Mouse (Mus musculus): ENCODE results near the gene Lpin3. TPM values are rescaled to one million over a fixed set of nuclear protein-coding genes. Genes with fewer than 3 reads are reported as not detected.
A peak's percentile ranks its signal among the peaks of the same experiment; 100 is the strongest.

The Lpin3 gene
- total RNA-seq, 2 experiments from 2014 or later: 0.39 to 0.99 TPM

DNA sequence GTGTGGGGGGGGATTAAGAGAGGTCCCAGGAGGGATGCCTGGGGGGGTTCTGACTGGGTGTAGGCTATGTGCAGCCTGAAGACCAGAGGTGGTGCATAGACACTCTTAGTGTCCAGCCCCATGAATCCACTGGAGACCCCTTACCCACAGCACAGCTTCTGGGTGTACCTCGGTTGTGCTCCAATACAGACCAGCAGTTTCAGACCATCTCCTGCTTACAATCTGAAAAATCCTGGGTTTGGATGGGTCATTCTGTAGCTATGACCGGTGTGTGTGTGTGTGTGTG lies 38.4 kb downstream of the Lpin3 start:
- no peak for DNase-seq (ENCODE audit: low spot score in 2 of 2)
- intact Hi-C loops (cut with DNase I): no loop called here

GRCm38 (mm10) chr2:160921285-160921684 lies 40.8 kb downstream of the Lpin3 start:
- intact Hi-C loops (cut with DNase I): no loop called here

DNA sequence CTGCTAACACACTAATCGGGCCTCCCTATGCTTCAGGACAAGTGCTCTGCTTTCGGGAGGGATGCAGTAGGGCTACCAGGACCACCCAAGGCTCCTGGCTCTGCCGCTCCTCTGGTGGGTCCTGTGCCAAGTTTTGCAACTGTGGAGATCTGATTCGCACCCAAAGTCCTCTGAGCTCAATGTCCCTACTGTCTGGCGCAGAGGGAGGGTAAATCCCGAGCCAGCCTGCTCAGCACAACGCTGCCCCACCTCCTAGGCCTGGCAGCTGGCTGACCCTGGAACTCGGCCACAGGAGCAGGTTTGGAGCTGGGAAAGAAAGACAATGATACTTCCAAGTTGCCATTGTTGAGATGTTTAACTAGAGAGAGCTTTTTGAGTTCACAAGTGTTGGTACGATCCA lies 44.7 kb downstream of the Lpin3 start:
- intact Hi-C loops (cut with DNase I): no loop called here
- DNase-seq (ENCODE audit: low spot score in 2 of 2): no peak

More at GRCm38 (mm10) chr2:160921285-160921684, 40.8 kb downstream of the Lpin3 start:
- no peak for DNase-seq (ENCODE audit: low spot score in 2 of 2)

GRCm38 (mm10) chr2:160931378-160931777 lies 50.9 kb downstream of the Lpin3 start:
- no peak for DNase-seq (ENCODE audit: low spot score in 2 of 2)
- intact Hi-C loops (cut with DNase I): no loop called here

GRCm38 (mm10) chr2:160932325-160932724 lies 51.9 kb downstream of the Lpin3 start:
- no peak for DNase-seq (ENCODE audit: low spot score in 2 of 2)
- intact Hi-C loops (cut with DNase I): no loop called here

- intact Hi-C loops (cut with DNase I): no loop called here
- DNase-seq (ENCODE audit: low spot score in 2 of 2): peak in 1 of 2 experiments; percentile 45
Measured at GRCm38 (mm10) chr2:160932981-160933380, 52.5 kb downstream of the Lpin3 start.

- no peak for DNase-seq (ENCODE audit: low spot score in 2 of 2)
- intact Hi-C loops (cut with DNase I): no loop called here
Measured at GRCm38 (mm10) chr2:160933890-160934289, 53.4 kb downstream of the Lpin3 start.

GRCm38 (mm10) chr2:160934451-160934850 lies 54.0 kb downstream of the Lpin3 start:
- intact Hi-C loops (cut with DNase I): no loop called here
- no peak for DNase-seq (ENCODE audit: low spot score in 2 of 2)

- DNase-seq (ENCODE audit: low spot score in 2 of 2): no peak
- intact Hi-C loops (cut with DNase I): loop anchor here (5.0 kb wide), 1 partner anchor 339 kb away; no protein-coding TSS in a partner anchor
Measured at GRCm38 (mm10) chr2:160940930-160941709, 60.6 kb downstream of the Lpin3 start.

GRCm38 (mm10) chr2:160942443-160942842 lies 62.0 kb downstream of the Lpin3 start:
- intact Hi-C loops (cut with DNase I): loop anchor here (5.0 kb wide), 1 partner anchor 340 kb away; no protein-coding TSS in a partner anchor
- DNase-seq (ENCODE audit: low spot score in 2 of 2): no peak

DNA sequence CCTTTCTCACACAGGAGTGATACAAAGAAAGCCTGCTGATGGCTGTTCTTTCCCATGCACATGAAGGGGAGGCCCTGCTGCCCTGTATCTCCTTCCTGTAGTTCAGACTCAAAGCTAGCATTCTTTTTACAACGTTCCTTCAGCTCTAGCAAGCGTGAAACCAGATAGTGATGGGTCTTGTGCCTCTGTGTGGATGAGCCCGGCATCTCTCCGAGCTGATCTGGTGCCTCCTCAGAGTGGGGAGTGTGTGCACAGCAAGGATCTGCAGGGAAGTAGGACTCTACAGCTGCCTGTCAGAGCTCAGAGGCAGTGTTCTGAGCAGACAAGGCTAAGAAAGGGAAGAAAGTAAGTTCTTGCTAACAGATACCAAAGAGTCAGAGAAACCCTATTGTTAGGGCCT lies 71.1 kb downstream of the Lpin3 start:
- intact Hi-C loops (cut with DNase I): no loop called here
- DNase-seq (ENCODE audit: low spot score in 2 of 2): peak in 1 of 2 experiments; percentile 57

DNA sequence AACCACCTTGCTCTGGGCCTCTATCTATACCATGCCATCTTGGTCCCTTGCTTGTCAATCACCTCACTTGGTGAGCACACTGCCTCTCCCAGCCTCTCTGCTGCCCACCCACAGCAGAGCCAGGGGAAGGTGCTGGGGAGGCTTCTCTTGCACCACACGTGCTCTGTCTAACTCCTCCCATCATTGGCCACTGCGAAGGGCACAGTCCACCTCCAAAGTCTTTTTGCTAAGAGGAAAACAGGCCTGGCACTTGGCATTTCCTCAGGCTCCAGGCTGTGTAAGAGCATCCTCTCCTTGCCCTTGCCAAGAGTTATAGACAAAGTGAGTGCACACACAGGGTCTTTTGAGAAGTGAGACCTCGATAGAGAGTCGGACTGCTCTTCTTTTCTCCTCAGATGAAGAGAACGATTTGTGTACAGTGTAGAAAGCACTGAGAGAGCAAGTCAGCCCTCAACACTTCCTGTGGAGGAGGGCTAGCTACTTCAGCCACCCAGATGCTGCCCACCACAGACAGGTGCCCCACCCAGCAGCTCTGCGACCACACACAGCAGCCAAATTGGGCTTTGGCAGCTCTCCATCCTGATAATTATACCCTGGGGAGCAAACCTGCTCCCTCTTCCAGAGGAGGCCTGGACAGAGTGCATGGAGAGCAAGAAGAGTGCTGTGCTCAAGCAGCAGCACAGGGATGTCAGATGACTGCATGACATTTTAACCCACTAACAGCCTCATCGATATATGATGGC lies 72.8 kb downstream of the Lpin3 start:
- intact Hi-C loops (cut with DNase I): no loop called here
- DNase-seq (ENCODE audit: low spot score in 2 of 2): no peak

- intact Hi-C loops (cut with DNase I): loop anchor here (2.0 kb wide), 1 partner anchor 28 kb away; no protein-coding TSS in a partner anchor
- DNase-seq (ENCODE audit: low spot score in 2 of 2): peak in 1 of 2 experiments; percentile 63
Measured at GRCm38 (mm10) chr2:160954541-160954940, 74.1 kb downstream of the Lpin3 start.

DNA sequence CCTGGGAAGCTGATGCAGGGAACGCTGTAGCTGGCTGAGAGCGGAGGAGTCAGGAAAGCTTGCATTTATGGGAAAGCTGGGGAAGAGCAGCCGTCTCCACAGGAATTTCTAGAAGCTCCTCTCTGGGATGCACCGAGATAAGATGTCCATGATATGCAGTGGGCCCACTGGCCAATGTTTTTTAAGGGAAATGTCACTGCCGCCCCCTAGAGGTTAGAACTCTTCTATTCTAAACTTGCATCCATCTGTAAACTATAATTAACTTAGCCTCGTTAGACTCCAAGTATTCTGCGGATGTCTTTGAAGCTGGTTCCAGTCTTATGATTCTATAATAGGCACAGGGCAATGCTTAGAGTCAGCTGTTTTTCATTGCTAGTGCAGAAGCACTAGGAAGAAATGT lies 74.9 kb downstream of the Lpin3 start:
- intact Hi-C loops (cut with DNase I): loop anchor here (2.0 kb wide), 1 partner anchor 27 kb away; no protein-coding TSS in a partner anchor
- DNase-seq (ENCODE audit: low spot score in 2 of 2): peak; percentile 61 to 85

Other genes with a start within 250 kb of the Lpin3 start
- 10 to 100 TPM; 83.0 to 85.7 TPM for gene Top1, start 234.8 kb upstream of the Lpin3 start, total RNA-seq (2021)
- 100 to 1,000 TPM; 102 to 111 TPM for gene Plcg1, start 149.4 kb upstream of the Lpin3 start, total RNA-seq (2021)
- gene Zhx3, start 7.7 kb upstream of the Lpin3 start, total RNA-seq (2021): 10 to 100 TPM; 71.0 to 78.4 TPM
- gene Emilin3, start 31.7 kb downstream of the Lpin3 start, total RNA-seq (2021): under 1 TPM; 0.14 to 0.28 TPM
- 10 to 100 TPM; 56.9 to 67.5 TPM for gene Chd6, start 228.4 kb downstream of the Lpin3 start, total RNA-seq (2021)